Mouse (Mus musculus): ENCODE data around the gene Gm17087.

- TF ChIP-seq CTCF (IDR thresholded peaks at IDR 0.05; ENCODE audit: low read depth) = peak; percentile 88
- TF ChIP-seq EP300 (IDR thresholded peaks at IDR 0.05; ENCODE audit: low read depth) = no peak
Observed at GRCm38 (mm10) chr17:8597790-8598189, 31.0 kb upstream of the Gm17087 start.

Data from liver, postnatal 0 days (tissue).